In genomic region chr19:29241581-29241980, GRCm38 (mm10) we compare ENCODE assay signal across 14 mouse cellular contexts. TPM values are rescaled to one million over a fixed set of nuclear protein-coding genes. Genes with fewer than 3 reads are reported as not detected.
DNase-seq lines count a peak whose midpoint lies in the region; ATAC-seq lines count a peak whose summit lies in the region.
"Had no signal": no experiment of that assay in that cellular context is flagged by ENCODE, and none has a peak within 500 bp of the region (broad histone marks: within the 10 kb centered on the region; RNA-seq: fewer than 3 reads in every experiment).

No protein-coding gene starts in this region.

- DNase-seq in adrenal gland, postnatal 10 days: peak; percentile 10
- DNase-seq in adrenal gland, postnatal 25 days: no peak
- DNase-seq in NIH3T3 (ENCODE audit: low read depth): peak; percentile 6
- DNase-seq in liver: peak; percentile 78
- DNase-seq in left cerebral cortex, adult 11 months (ENCODE audit: low spot score): no peak
- DNase-seq in limb, embryonic 10.5 days (ENCODE audit: low spot score): no peak
- DNase-seq: embryo, embryonic 11 days; gastrocnemius, adult 2 months had no signal

- peak; percentile 70 for ATAC-seq in neutrophil, adult 5-6 weeks (ENCODE audit: extremely low read depth, insufficient number of reproducible peaks, low FRiP score, poor library complexity, severe bottlenecking)
- no peak for ATAC-seq in forebrain, embryonic 15.5 days (replicated peaks)
- ATAC-seq: activated CD4-positive, CD25-positive, alpha-beta regulatory T cell, adult 4 months had no signal

- no peak overlapping the region for H3K27ac ChIP-seq in forebrain, embryonic 15.5 days (replicated peaks)
- H3K27ac ChIP-seq in limb, embryonic 10.5 days: no peak overlapping the region
- H3K27ac ChIP-seq: gastrocnemius, adult 2 months; hindbrain, embryonic 15.5 days; kidney, postnatal 0 days had no signal

- peaks cover 4% of the 10 kb centered on the region; the same call in 1 of the 2 replicates for H3K4me1 ChIP-seq in forebrain, embryonic 15.5 days
- H3K4me1 ChIP-seq in limb, embryonic 10.5 days: peaks cover 13% of the 10 kb centered on the region

- no peak overlapping the region for H3K4me2 ChIP-seq in forebrain, embryonic 15.5 days (replicated peaks)
- H3K4me2 ChIP-seq: hindbrain, embryonic 15.5 days; midbrain, embryonic 11.5 days had no signal

- 0 out of 2 replicates have a peak, but pooled peaks cover 2% of the 10 kb centered on the region for H3K36me3 ChIP-seq in forebrain, embryonic 15.5 days
- H3K36me3 ChIP-seq in limb, embryonic 10.5 days: no peaks in the 10 kb centered on the region

- no peaks in the 10 kb centered on the region for H3K27me3 ChIP-seq in forebrain, embryonic 15.5 days
- no peaks in the 10 kb centered on the region for H3K27me3 ChIP-seq in limb, embryonic 10.5 days (ENCODE audit: low read depth, poor library complexity, severe bottlenecking)
- H3K27me3 ChIP-seq: hindbrain, embryonic 15.5 days had no signal

- H3K9me3 ChIP-seq in forebrain, embryonic 15.5 days: no peaks in the 10 kb centered on the region; the same call in 1 of the 2 replicates
- H3K9me3 ChIP-seq in limb, embryonic 10.5 days (replicated peaks): no peaks in the 10 kb centered on the region
- H3K9me3 ChIP-seq: hindbrain, embryonic 15.5 days had no signal

- no peak overlapping the region for H3K9ac ChIP-seq in forebrain, embryonic 15.5 days (replicated peaks)
- H3K9ac ChIP-seq: hindbrain, embryonic 15.5 days had no signal

- WGBS in forebrain, embryonic 15.5 days: 74% methylated on average over 10 of the region's 10 CpGs
- WGBS in limb, embryonic 10.5 days: 81% methylated on average over 10 of the region's 10 CpGs

- H3K4me3 ChIP-seq in forebrain, embryonic 15.5 days: no peak overlapping the region
- H3K4me3 ChIP-seq in limb, embryonic 10.5 days: no peak overlapping the region
- H3K4me3 ChIP-seq: gastrocnemius, adult 2 months; hindbrain, embryonic 15.5 days had no signal

RNA-seq across cellular contexts. Expression of gene Jak2, which starts 10.0 kb away (rescaled TPM):
- total RNA-seq in adrenal gland, postnatal 10 days (2021): 10 to 100 TPM; 17.7 to 20.5 TPM
- 23.7 and 26.5 TPM in 2 replicates for total RNA-seq in adrenal gland, postnatal 25 days (2021)
- total RNA-seq in neutrophil, adult 5-6 weeks (2017): 116 and 131 TPM in 2 replicates
- 19.2 and 19.8 TPM in 2 replicates for polyA plus RNA-seq in forebrain, embryonic 15.5 days (2015; fragmentation: Nextera tagmentation; extraction: Ambion mirVana)
- 5.4 and 8.0 TPM in 2 replicates for polyA plus RNA-seq in limb, embryonic 10.5 days (2016; fragmentation: Nextera tagmentation; extraction: Ambion mirVana)

Comparison
In these comparisons a context has a peak if more than half of its experiments do, and no peak if none do; other contexts are left out.
1. DNase-seq: peak in adrenal gland, postnatal 10 days (single experiment), NIH3T3 (single experiment) and liver (single experiment); none in adrenal gland, postnatal 25 days (single experiment), left cerebral cortex, adult 11 months (single experiment) and limb, embryonic 10.5 days (single experiment).